Mouse (Mus musculus) bone marrow, adult 2 months (tissue): Measurements from ENCODE around the gene Hnrnpf.

ENCODE experiments used
- CTCF ChIP-seq: fragments of 200-500 bp; IDR thresholded peaks from 2 replicates; pipeline ENCODE4 v1.5.1; 2011; ENCODE audit warnings: low read length, control low read depth; ENCODE audit not compliant: control insufficient read depth, insufficient read depth
- POLR2A ChIP-seq: fragments of 200-500 bp; IDR thresholded peaks from 2 replicates; pipeline ENCODE4 v1.6.1; 2011; ENCODE audit warnings: low read depth, mild to moderate bottlenecking, control low read depth, low read length, borderline replicate concordance; ENCODE audit not compliant: control insufficient read depth

DNA sequence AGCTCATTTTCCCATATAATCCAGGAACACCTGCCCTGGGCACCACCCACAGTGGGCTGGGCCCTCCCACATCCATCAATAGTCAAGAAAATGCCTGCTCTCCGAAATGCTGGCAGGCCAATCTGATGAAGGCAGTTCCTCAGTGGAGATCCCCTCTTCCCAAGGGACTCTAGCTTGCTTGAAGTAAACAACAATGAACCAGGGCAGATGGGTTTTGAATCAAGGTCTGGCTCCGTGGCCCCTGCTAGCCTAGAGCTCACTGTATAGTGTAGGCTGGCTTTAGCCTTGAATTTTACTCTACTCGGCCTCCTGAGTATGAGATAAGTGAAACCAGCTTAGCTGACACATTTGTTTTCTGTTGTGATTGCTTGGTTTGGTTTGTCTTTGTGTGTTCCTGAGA lies 7.7 kb upstream of the Hnrnpf start:
- TF ChIP-seq POLR2A (no peak), CTCF (no peak)
